Mouse (Mus musculus) layer of hippocampus, postnatal 10 days (tissue): ENCODE measurements around the gene Papss1. TPM values are rescaled to one million over a fixed set of nuclear protein-coding genes. Genes with fewer than 3 reads are reported as not detected.
A peak's percentile ranks its signal among the peaks of the same experiment; 100 is the strongest.

Source experiments
- DNase-seq, 2 experiments: peaks; one replicate each; pipeline ENCODE4 v3.0.0; 2021; ENCODE audit warnings: low spot score in 2 of 2
- total RNA-seq, 2 experiments: library from RNA; stranded (reverse); gene quantifications; 2 replicates each; pipeline ENCODE4 v1.2.3; 2021

The Papss1 gene
- total RNA-seq, 2 experiments from 2014 or later = 88.5 to 89.6 TPM

GRCm38 (mm10) chr3:131630407-131631317 is 66.1 kb downstream of the Papss1 start:
- no peak for DNase-seq

GRCm38 (mm10) chr3:131631318-131631870 is 66.8 kb downstream of the Papss1 start:
- DNase-seq = peak; percentile 29 to 55

- DNase-seq = no peak
These were observed 69.5 kb downstream of the Papss1 start for GRCm38 (mm10) chr3:131634091-131634490.

GRCm38 (mm10) chr3:131636126-131636525 is 71.6 kb downstream of the Papss1 start:
- no peak for DNase-seq

GRCm38 (mm10) chr3:131637008-131637407 is 72.4 kb downstream of the Papss1 start:
- no peak for DNase-seq

DNA sequence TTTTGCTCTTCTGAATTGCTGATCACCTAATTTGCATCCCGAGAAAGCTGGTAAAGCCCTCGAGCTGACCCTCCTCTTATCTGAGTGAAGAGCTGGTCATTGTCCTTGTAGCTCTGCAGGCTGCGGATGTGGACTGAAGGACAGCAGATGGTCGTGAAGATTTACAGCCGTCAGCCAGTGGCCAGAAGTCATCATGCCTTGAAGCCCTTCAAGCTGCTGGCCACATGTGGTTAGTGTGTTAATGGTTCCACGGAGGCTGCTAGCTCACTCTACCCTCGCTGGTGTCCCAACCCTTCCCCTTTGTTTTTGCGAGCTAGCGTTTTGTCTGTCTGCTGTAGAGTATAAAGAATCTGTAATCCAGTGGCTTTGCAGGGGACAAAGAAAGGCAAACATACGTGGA is 73.1 kb downstream of the Papss1 start:
- no peak for DNase-seq

DNA sequence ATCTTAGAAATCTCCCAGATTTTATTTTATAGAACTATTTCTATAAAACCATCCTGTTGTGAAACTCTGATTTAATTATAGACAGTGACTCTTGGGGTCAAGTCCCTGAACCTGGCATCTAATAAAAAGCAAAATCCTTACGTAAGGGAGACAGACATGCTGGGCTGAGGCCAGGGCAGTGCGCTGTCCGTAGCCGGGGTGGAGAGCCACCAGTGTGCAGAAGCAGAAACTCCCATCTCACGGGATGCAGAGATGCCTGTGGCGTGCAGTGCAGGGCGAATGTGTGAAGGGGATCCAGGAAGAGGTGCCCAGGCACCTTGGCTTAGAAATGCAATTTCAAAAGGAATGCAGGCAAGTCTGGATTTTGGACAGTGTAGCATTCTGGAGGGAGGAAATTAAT is 73.6 kb downstream of the Papss1 start:
- no peak for DNase-seq

DNA sequence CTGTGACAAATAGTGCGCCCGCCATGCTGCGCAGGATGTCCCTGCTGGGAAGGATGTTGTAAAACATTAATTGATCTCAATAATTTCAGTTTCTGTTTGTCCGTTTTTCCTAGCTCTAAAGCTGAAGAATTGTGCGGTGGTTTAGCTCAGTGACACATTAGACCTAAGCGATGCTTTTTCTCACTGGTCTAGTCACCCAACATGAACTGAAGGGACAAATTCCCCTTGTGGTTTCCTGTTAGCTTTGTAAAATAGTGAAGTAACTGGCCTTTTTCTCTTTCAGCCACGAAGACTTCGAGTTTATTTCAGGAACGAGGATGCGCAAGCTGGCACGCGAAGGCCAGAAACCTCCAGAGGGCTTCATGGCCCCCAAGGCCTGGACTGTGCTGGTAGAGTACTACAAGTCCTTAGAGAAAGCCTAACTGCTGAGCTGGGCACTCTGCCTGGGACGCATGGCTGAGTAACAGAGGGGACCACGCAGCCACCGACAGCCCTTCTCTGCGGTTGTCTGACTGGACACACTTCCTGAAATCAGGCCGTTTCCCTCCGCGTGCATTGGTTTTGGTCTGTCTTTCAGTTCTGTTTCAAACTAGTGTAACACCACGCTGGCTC is 78.2 kb downstream of the Papss1 start:
- peak in 1 of 2 experiments; percentile 22 for DNase-seq

DNA sequence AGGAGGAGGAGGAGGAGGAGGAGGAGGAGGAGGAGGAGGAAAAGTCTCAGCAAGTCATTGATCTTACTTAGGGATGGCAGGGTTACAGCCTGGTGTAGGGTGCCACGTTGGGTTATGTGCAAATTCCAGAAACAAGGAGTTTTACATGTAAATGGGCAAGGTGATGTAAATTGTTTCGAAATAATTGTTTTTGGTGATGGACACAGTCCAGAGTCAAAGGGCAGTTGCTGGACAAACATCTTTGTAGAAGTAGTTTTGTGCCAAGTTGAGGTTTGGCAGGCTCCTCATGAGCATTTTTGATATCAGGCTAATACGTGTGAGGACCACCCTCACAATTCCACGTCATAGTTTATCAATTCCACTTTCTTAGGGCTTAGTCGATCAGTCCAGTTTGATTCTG is 80.6 kb downstream of the Papss1 start:
- no peak for DNase-seq

DNA sequence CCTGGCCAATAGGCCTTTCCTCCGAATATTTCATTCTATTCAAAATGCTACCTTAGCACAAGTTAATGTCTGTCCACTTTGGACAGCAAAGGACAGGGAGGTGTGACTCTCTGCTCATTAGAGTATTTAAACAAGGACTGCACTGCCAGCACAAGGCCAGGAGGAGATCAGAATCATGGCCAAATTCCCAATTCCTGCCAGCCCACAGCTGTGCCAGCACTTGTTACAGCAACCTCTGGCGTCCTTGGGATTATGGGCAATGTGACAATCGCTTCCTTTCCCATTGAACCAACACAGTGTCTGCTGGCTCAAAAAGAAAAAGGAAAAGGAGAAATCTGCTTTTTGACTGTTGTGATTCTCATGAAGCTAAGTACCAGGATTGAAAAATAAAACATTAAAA is 89.8 kb downstream of the Papss1 start:
- DNase-seq = peak in 1 of 2 experiments; percentile 33

DNA sequence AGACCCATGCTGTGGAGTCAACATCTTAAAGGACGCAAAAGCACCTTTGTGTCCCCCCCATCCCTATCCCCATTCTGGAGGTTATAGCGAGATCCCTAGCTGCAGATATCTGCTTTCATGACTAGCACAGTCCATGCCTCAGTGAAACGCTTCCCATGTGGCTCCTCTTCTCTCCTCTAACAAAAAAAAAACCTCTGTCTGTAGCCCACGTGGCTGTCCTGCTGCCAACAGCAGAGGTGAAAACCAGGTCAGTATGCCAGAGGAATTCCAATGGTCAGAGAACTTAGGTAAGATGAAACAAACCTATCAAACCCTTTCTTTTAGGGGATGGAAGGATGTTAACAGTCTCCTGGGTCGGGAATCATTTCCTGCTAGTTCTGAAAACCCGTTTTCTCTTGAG is 91.5 kb downstream of the Papss1 start:
- DNase-seq = no peak

DNA sequence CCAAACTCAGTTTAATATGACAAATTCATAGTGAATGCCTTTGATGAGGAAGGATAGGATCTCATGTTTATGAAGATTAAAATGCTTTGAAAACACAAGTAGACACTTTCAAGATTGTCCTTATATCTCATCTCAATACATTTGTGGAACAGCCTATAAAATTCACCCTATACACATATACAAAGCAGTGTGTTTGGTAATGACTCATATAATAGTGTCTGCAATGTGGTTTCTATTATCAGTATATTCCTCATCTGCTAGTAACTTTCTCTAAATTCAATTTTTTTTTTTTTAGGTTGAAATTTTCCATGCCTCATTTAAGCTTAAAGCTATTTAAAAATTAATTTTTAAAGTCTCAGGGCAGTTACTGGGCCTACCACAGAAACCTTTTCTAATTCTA is 95.6 kb downstream of the Papss1 start:
- DNase-seq = no peak

DNA sequence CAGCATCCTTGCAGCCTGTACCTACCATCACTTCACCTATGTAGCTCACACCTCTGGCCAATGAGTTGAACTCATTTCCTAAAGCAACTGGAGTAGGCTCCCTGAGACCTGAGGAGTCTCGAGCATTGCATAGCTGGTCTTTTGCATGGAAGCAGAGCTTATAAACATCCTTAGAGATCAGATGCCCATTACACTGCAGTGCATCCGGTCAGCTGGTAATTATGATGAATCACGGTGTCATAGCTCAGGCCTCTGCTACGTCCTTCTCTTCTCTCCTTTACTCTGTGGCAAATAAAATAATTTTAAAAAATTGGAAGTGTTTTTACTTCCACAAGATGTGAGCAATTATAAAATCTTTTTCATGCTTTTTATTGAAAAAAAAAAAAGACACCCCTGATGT is 96.1 kb downstream of the Papss1 start:
- no peak for DNase-seq

- DNase-seq = no peak
These were observed 98.1 kb downstream of the Papss1 start for GRCm38 (mm10) chr3:131662589-131663148.

DNA sequence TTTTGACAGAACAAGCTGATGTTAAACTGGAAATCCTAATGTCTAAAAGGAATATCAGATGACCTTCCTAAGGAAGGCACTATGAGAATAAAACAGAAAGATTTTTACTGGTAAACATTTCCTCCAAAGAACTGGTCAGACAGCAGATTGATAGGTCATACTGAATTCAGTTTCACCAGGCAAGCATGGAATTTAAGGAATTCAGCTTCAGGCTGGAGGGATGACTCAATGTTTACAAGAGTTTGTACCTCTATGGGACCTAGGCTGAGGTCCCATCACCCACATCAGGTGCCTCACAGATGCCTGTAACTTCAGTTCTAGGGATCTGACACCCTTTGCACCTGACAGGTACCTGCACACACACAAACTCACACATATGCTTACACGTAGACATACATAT is 105.3 kb downstream of the Papss1 start:
- no peak for DNase-seq

- no peak for DNase-seq
These were observed 121.5 kb downstream of the Papss1 start for GRCm38 (mm10) chr3:131686106-131686505.

DNA sequence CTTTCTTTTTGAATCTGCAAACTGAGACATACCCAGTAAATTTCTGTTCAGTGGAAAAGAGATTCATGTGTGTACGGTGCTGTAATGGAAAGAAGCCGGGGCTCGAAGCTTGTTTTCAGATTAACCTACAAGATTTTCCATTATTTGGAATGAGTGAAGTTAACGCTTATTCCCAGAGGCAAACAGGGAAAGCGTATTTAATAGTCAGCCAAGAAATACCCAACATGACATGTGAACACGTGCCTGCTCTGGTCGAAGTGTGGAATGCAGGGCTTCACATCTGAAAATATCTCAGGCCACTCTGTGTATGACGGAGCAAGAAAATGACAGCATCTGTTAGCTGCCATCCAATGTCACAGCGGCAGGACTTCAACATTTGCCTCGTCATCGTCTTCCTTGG is 125.4 kb downstream of the Papss1 start:
- no peak for DNase-seq

GRCm38 (mm10) chr3:131690543-131690942 is 126.0 kb downstream of the Papss1 start:
- no peak for DNase-seq

- DNase-seq = no peak
These were observed 126.6 kb downstream of the Papss1 start for GRCm38 (mm10) chr3:131691202-131691601.
